Mouse (Mus musculus) MEL (cell line): ENCODE data around the gene Tmem109.

ENCODE experiments used
- CHD1 ChIP-seq: IDR thresholded peaks from 2 replicates; pipeline ENCODE4 v1.6.1; 2012; ENCODE audit warnings: low read depth, mild to moderate bottlenecking, inconsistent platforms, low read length, improper control_type of control experiment
- CHD2 ChIP-seq: IDR thresholded peaks from 2 replicates; pipeline ENCODE4 v1.6.1; 2011; ENCODE audit warnings: low read length, improper control_type of control experiment
- CTCF ChIP-seq, 3 experiments: IDR thresholded peaks in 2 of 3; conservative IDR thresholded peaks in 1 of 3; 2 replicates each; pipeline ENCODE4 v1.5.1; 2011 to 2012; ENCODE audit warnings: low read length in 3 of 3, low read depth in 2 of 3, mild to moderate bottlenecking in 2 of 3, improper control_type of control experiment in 1 of 3, inconsistent platforms in 1 of 3, mixed read lengths in 1 of 3, moderate library complexity in 1 of 3; ENCODE audit not compliant: control insufficient read depth in 1 of 3, insufficient read depth in 1 of 3, poor library complexity in 1 of 3, severe bottlenecking in 1 of 3
- GABPA ChIP-seq: IDR thresholded peaks from 2 replicates; pipeline ENCODE4 v1.6.1; 2012; ENCODE audit warnings: low read depth, mild to moderate bottlenecking, inconsistent platforms, low read length, improper control_type of control experiment, moderate library complexity
- MAX ChIP-seq: IDR thresholded peaks from 2 replicates; pipeline ENCODE4 v1.6.1; 2011; ENCODE audit warnings: low read length, improper control_type of control experiment
- MYC ChIP-seq: IDR thresholded peaks from 2 replicates; pipeline ENCODE4 v1.6.1; 2011; ENCODE audit warnings: low read depth, mild to moderate bottlenecking, low read length, improper control_type of control experiment, moderate library complexity
- NELFE ChIP-seq: IDR thresholded peaks from 2 replicates; pipeline ENCODE4 v1.6.1; 2011; ENCODE audit warnings: low read depth, low read length, improper control_type of control experiment
- TAL1 ChIP-seq: IDR thresholded peaks from 2 replicates; pipeline ENCODE4 v1.6.1; 2012; ENCODE audit warnings: mild to moderate bottlenecking, inconsistent platforms, low read length, moderate library complexity, mixed read lengths
- USF2 ChIP-seq, 2 experiments: IDR thresholded peaks; 2 replicates each; pipeline ENCODE4 v1.6.1; 2011 to 2012; ENCODE audit warnings: improper control_type of control experiment in 2 of 2, low read length in 2 of 2, borderline replicate concordance in 1 of 2, inconsistent platforms in 1 of 2, low read depth in 1 of 2, mild to moderate bottlenecking in 1 of 2; ENCODE audit not compliant: insufficient read depth in 1 of 2

DNA sequence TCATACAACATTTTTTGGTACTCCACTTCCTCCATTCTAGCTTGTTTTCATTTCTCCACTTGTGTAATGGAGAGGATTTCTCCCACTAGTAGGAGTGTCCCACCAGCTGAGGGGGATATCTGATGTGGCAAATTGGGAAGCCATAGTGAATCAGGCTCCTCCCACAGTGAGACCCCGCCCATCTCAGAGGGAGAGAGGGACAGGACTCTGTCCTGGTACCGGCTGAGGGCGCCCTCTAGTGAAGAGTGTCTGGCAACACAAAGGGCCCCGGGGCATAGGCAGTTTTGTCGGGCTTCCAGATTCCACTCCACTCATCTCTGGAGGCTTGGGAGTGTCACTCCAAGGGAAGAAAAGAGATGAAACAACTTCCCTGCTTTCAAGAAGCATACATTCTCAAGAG is 50.4 kb downstream of the Tmem109 start:
- TF ChIP-seq USF2 (IDR thresholded peaks at IDR 0.05; ENCODE audit: borderline replicate concordance in 1 of 2, insufficient read depth in 1 of 2, low read depth in 1 of 2, low read length in 2 of 2) (no peak), TAL1 (no peak), GABPA (no peak), MAX (no peak), CHD2 (no peak), CTCF (IDR thresholded peaks at IDR 0.05 in 2 of 3, conservative IDR thresholded peaks at IDR 0.05 in 1 of 3; ENCODE audit: control insufficient read depth in 1 of 3, insufficient read depth in 1 of 3, low read depth in 2 of 3, low read length in 3 of 3, poor library complexity in 1 of 3, severe bottlenecking in 1 of 3) (peak; percentile 50 to 87 (median 78)), NELFE (no peak), MYC (no peak), CHD1 (no peak)
